Mouse (Mus musculus) CH12.LX (cell line): Measurements from ENCODE around the gene Adarb1. TPM values are rescaled to one million over a fixed set of nuclear protein-coding genes. Genes with fewer than 3 reads are reported as not detected.

Source experiments
- DNase-seq: peaks from one replicate; pipeline ENCODE4 v3.0.0-alpha.2; 2013; ENCODE audit errors: extremely low read depth
- H3K27ac ChIP-seq: 2 replicates; pipeline ENCODE4 v1.5.1; 2012; ENCODE audit warnings: low read depth, mild to moderate bottlenecking, control low read depth, moderate library complexity; ENCODE audit not compliant: insufficient read depth
- H3K27me3 ChIP-seq: replicated peaks from 2 replicates; pipeline ENCODE3; 2012; ENCODE audit warnings: inconsistent platforms
- H3K36me3 ChIP-seq, 2 experiments: replicated peaks in 1 of 2; 2 replicates each; pipeline versions ENCODE3 to v1.6.1; 2012; ENCODE audit warnings: inconsistent platforms in 1 of 2, low read length in 1 of 2, mild to moderate bottlenecking in 1 of 2, mixed read lengths in 1 of 2, moderate library complexity in 1 of 2; ENCODE audit not compliant: control insufficient read depth in 1 of 2, insufficient read depth in 1 of 2
- H3K4me1 ChIP-seq, 2 experiments: 2 replicates each; pipeline ENCODE4 v1.6.1; 2012; ENCODE audit warnings: inconsistent platforms in 1 of 2, moderate library complexity in 1 of 2; ENCODE audit not compliant: insufficient read depth in 2 of 2, control insufficient read depth in 1 of 2
- H3K4me2 ChIP-seq: 2 replicates; pipeline ENCODE4 v1.6.1; 2012; ENCODE audit warnings: low read depth, mild to moderate bottlenecking, control low read depth; ENCODE audit not compliant: poor library complexity, insufficient read depth, severe bottlenecking
- H3K4me3 ChIP-seq, 3 experiments: fragments of 150-350 bp in 1 of 3; sonication (generic) in 1 of 3; replicated peaks in 1 of 3; 2 replicates each; pipeline versions ENCODE3 to v1.5.1; 2011 to 2012; ENCODE audit warnings: low read depth in 2 of 3, low read length in 2 of 3, mild to moderate bottlenecking in 2 of 3, moderate library complexity in 2 of 3, control low read depth in 1 of 3, improper control_type of control experiment in 1 of 3, inconsistent platforms in 1 of 3, mixed read lengths in 1 of 3; ENCODE audit not compliant: poor library complexity in 1 of 3
- H3K79me2 ChIP-seq: replicated peaks from 2 replicates; pipeline ENCODE4 v1.6.1; 2012; ENCODE audit warnings: mild to moderate bottlenecking, moderate library complexity; ENCODE audit not compliant: control insufficient read depth, poor library complexity, insufficient read depth, severe bottlenecking; ENCODE audit errors: extremely low read depth
- H3K9ac ChIP-seq: 2 replicates; pipeline ENCODE4 v1.6.1; 2012; ENCODE audit warnings: low read depth, mild to moderate bottlenecking, control low read depth, moderate library complexity; ENCODE audit not compliant: insufficient read depth
- H3K9me3 ChIP-seq: replicated peaks from 2 replicates; pipeline ENCODE3; 2012; ENCODE audit warnings: low read length, inconsistent platforms, mixed read lengths
- E2F4 ChIP-seq: IDR thresholded peaks from 2 replicates; pipeline ENCODE4 v1.6.1; 2011; ENCODE audit warnings: low read depth, low read length, improper control_type of control experiment; ENCODE audit not compliant: insufficient replicate concordance
- EP300 ChIP-seq: IDR thresholded peaks from 2 replicates; pipeline ENCODE4 v1.6.1; 2011; ENCODE audit warnings: low read length, improper control_type of control experiment
- JUND ChIP-seq: conservative IDR thresholded peaks from 2 replicates; pipeline ENCODE4 v1.6.1; 2011; ENCODE audit warnings: low read depth, low read length, improper control_type of control experiment
- KAT2A ChIP-seq: IDR thresholded peaks from 2 replicates; pipeline ENCODE4 v1.6.1; 2012; ENCODE audit warnings: low read length, improper control_type of control experiment, inconsistent platforms; ENCODE audit not compliant: insufficient replicate concordance
- MEF2A ChIP-seq: IDR thresholded peaks from 2 replicates; pipeline ENCODE4 v1.6.1; 2014; ENCODE audit warnings: low read depth, mild to moderate bottlenecking, inconsistent platforms, low read length, improper control_type of control experiment, borderline replicate concordance
- MYC ChIP-seq: IDR thresholded peaks from 2 replicates; pipeline ENCODE4 v1.6.1; 2011; ENCODE audit warnings: low read depth, mild to moderate bottlenecking, improper control_type of control experiment, low read length
- NELFE ChIP-seq: IDR thresholded peaks from 2 replicates; pipeline ENCODE4 v1.6.1; 2011; ENCODE audit warnings: low read depth, low read length, improper control_type of control experiment
- SIN3A ChIP-seq: IDR thresholded peaks from 2 replicates; pipeline ENCODE4 v1.6.1; 2012; ENCODE audit warnings: low read length, improper control_type of control experiment, inconsistent platforms
- TBP ChIP-seq: conservative IDR thresholded peaks from 2 replicates; pipeline ENCODE4 v1.6.1; 2011; ENCODE audit warnings: low read depth, low read length, improper control_type of control experiment
- UBTF ChIP-seq: IDR thresholded peaks from 2 replicates; pipeline ENCODE4 v1.6.1; 2012; ENCODE audit warnings: low read depth, mild to moderate bottlenecking, inconsistent platforms, low read length, improper control_type of control experiment, moderate library complexity
- ZMIZ1 ChIP-seq: IDR thresholded peaks from 2 replicates; pipeline ENCODE4 v1.6.1; 2012; ENCODE audit warnings: low read depth, mild to moderate bottlenecking, inconsistent platforms, low read length, improper control_type of control experiment
- dilution Hi-C: fragments of 300-500 bp; cut with MboI; formaldehyde crosslinking; loops from 2 replicates; pipeline ENCODE4 v1.14.3; 2020; ENCODE audit warnings: low sequenced_read_pairs; ENCODE audit not compliant: extremely low pct_unique_long_range_greater_than_20kb, extremely low pct_ligation_motif_present
- in situ Hi-C: fragments of 300-500 bp; cut with MboI; formaldehyde crosslinking; loops from 3 replicates; pipeline ENCODE4 v1.14.3; 2019; ENCODE audit warnings: low sequenced_read_pairs, low pct_ligation_motif_present, low pct_unique_long_range_greater_than_20kb, mixed read lengths
- polyA plus RNA-seq: library from polyadenylated mRNA; unstranded; fragments of >175 nt; gene quantifications from 2 replicates; pipeline ENCODE4 v1.2.1, GENCODE M21; 2012; ENCODE audit warnings: low read depth; ENCODE audit not compliant: insufficient read length
- total RNA-seq, 2 experiments: library from RNA; depleted of rRNA; stranded (reverse); fragments of 300-350 nt in 1 of 2; fragments of >200 nt in 1 of 2; gene quantifications; 2 replicates each; pipeline ENCODE4 v1.2.3; 2012 to 2014

Adarb1 gene
- total and polyA plus RNA-seq, 3 experiments = 1.7 to 3.5 (median 2.4) TPM

DNA sequence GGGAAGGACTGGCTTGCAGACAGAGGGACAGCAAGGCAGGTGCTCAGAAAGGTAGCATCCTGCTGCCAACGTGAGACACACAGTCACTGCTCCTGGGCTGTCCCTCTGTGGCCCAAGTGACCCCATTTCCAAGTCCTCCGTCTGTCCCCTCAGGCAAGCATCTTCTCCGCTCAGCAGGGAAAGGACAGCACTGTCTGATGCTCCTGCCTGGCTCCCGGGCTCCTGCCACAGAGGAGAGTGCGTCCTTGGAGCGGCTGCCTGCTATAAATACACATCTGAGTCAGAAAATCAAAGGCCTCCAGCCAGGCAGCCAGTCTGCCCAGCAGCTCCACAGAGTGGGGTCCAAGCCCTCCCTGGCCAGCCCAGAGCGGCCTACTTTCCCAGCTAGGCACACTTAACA is 38.4 kb upstream of the Adarb1 start:
- in situ Hi-C loops (no loop called here), dilution Hi-C loops (no loop called here)
- Histone ChIP-seq H3K79me2 (no peaks in the 10 kb centered on the region), H3K27me3 (peaks cover 57% of the 10 kb centered on the region), H3K4me3 (no peak overlapping the region), H3K4me1 (no peaks in the 10 kb centered on the region), H3K4me2 (no peak overlapping the region), H3K9ac (no peak overlapping the region), H3K9me3 (peaks cover 3% of the 10 kb centered on the region), H3K27ac (no peak overlapping the region), H3K36me3 (no peaks in the 10 kb centered on the region)
- TF ChIP-seq KAT2A (no peak), E2F4 (no peak), UBTF (no peak), JUND (no peak), TBP (no peak), EP300 (no peak)
- DNase-seq = no peak

DNA sequence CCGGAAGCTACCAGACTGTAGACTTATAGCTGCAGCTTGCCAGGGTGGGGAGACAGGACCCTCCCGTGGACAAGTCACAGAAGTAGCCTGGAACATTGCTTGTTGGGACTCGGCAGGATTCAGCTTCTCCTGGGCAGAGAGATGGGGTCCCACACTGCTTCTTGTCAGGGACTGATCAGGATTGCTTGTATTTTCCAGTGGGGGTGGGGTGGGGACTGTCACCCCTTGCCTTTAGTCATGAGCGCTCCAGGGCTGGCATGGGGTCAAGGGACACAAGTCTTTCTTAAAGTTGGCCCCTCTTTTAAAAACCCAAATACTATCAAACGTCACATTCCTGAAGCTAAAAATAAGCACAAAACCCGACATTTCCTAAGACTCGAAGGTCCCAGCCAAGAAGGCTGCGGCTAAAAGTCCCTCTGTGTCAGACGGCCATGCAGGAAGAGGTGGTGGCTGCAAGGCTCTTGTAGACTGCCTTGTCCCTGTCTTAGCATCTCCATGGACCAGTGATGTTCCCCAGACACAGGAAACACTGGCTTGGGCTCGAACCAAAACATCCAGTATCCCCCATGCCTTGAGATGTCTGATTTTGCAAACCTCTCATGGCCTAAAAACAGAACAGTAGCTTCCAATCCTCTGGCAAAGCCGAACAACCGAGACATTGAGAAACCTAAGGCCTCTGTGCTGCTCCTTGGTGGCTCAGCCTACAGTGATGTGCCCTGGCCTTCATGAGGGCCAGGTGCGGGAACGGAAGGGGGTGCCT is 37.4 kb upstream of the Adarb1 start:
- H3K79me2 ChIP-seq = no peaks in the 10 kb centered on the region
- no peaks in the 10 kb centered on the region for H3K36me3 ChIP-seq
- peaks cover 64% of the 10 kb centered on the region for H3K27me3 ChIP-seq
- DNase-seq = no peak
- H3K9me3 ChIP-seq = peaks cover 3% of the 10 kb centered on the region
- H3K4me3 ChIP-seq = no peak overlapping the region
- H3K4me1 ChIP-seq = no peaks in the 10 kb centered on the region
- no peak overlapping the region for H3K9ac ChIP-seq
- in situ Hi-C loops = no loop called here
- no peak overlapping the region for H3K4me2 ChIP-seq
- no peak for TF ChIP-seq MYC
- TF ChIP-seq, all 38 proteins: peak for 0
- no peak overlapping the region for H3K27ac ChIP-seq
- dilution Hi-C loops = no loop called here

DNA sequence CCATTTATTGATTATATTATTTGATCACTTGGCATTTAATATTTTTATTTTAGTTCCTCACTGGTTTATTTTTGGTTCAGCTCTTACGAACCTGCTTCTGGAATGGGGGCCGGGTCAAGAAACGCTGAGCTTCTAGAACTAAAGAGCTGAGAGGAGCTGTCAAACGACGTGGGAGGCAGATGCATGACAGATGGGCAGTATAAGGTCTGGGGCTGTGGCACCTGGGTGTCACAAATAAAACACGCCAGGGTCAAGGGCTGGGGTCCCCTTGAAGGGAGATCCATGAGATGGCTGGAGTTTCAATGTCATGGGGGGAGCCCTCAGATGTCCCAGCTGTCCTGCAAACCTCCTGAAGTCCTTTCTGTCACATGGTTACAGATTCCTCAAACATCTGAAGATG is 36.7 kb upstream of the Adarb1 start:
- Histone ChIP-seq H3K79me2 (no peaks in the 10 kb centered on the region), H3K27me3 (peaks cover 60% of the 10 kb centered on the region), H3K4me3 (no peak overlapping the region), H3K36me3 (no peaks in the 10 kb centered on the region), H3K4me2 (no peak overlapping the region), H3K4me1 (no peaks in the 10 kb centered on the region), H3K9me3 (peaks cover 3% of the 10 kb centered on the region), H3K27ac (no peak overlapping the region), H3K9ac (no peak overlapping the region)
- in situ Hi-C loops = no loop called here
- no peak for TF ChIP-seq EP300
- no peak for TF ChIP-seq MEF2A
- no peak for TF ChIP-seq NELFE
- TF ChIP-seq SIN3A = no peak
- no peak for TF ChIP-seq MYC
- no peak for TF ChIP-seq ZMIZ1
- dilution Hi-C loops = no loop called here
- DNase-seq = no peak
